Mouse (Mus musculus) CH12.LX (cell line): ENCODE data around the gene Scaf1. TPM values are rescaled to one million over a fixed set of nuclear protein-coding genes. Genes with fewer than 3 reads are reported as not detected.

Experiments used
- DNase-seq: peaks from one replicate; pipeline ENCODE4 v3.0.0-alpha.2; 2013; ENCODE audit errors: extremely low read depth
- H3K27ac ChIP-seq: 2 replicates; pipeline ENCODE4 v1.5.1; 2012; ENCODE audit warnings: low read depth, mild to moderate bottlenecking, control low read depth, moderate library complexity; ENCODE audit not compliant: insufficient read depth
- H3K27me3 ChIP-seq: replicated peaks from 2 replicates; pipeline ENCODE3; 2012; ENCODE audit warnings: inconsistent platforms
- H3K36me3 ChIP-seq, 2 experiments: replicated peaks in 1 of 2; 2 replicates each; pipeline versions ENCODE3 to v1.6.1; 2012; ENCODE audit warnings: inconsistent platforms in 1 of 2, low read length in 1 of 2, mild to moderate bottlenecking in 1 of 2, mixed read lengths in 1 of 2, moderate library complexity in 1 of 2; ENCODE audit not compliant: control insufficient read depth in 1 of 2, insufficient read depth in 1 of 2
- H3K4me1 ChIP-seq, 2 experiments: 2 replicates each; pipeline ENCODE4 v1.6.1; 2012; ENCODE audit warnings: inconsistent platforms in 1 of 2, moderate library complexity in 1 of 2; ENCODE audit not compliant: insufficient read depth in 2 of 2, control insufficient read depth in 1 of 2
- H3K4me2 ChIP-seq: 2 replicates; pipeline ENCODE4 v1.6.1; 2012; ENCODE audit warnings: low read depth, mild to moderate bottlenecking, control low read depth; ENCODE audit not compliant: poor library complexity, insufficient read depth, severe bottlenecking
- H3K4me3 ChIP-seq, 3 experiments: fragments of 150-350 bp in 1 of 3; sonication (generic) in 1 of 3; replicated peaks in 1 of 3; 2 replicates each; pipeline versions ENCODE3 to v1.5.1; 2011 to 2012; ENCODE audit warnings: low read depth in 2 of 3, low read length in 2 of 3, mild to moderate bottlenecking in 2 of 3, moderate library complexity in 2 of 3, control low read depth in 1 of 3, improper control_type of control experiment in 1 of 3, inconsistent platforms in 1 of 3, mixed read lengths in 1 of 3; ENCODE audit not compliant: poor library complexity in 1 of 3
- H3K79me2 ChIP-seq: replicated peaks from 2 replicates; pipeline ENCODE4 v1.6.1; 2012; ENCODE audit warnings: mild to moderate bottlenecking, moderate library complexity; ENCODE audit not compliant: control insufficient read depth, poor library complexity, insufficient read depth, severe bottlenecking; ENCODE audit errors: extremely low read depth
- H3K9ac ChIP-seq: 2 replicates; pipeline ENCODE4 v1.6.1; 2012; ENCODE audit warnings: low read depth, mild to moderate bottlenecking, control low read depth, moderate library complexity; ENCODE audit not compliant: insufficient read depth
- H3K9me3 ChIP-seq: replicated peaks from 2 replicates; pipeline ENCODE3; 2012; ENCODE audit warnings: low read length, inconsistent platforms, mixed read lengths
- BHLHE40 ChIP-seq: IDR thresholded peaks from 2 replicates; pipeline ENCODE4 v1.6.1; 2011; ENCODE audit warnings: mild to moderate bottlenecking, low read depth, low read length, improper control_type of control experiment
- E2F4 ChIP-seq: IDR thresholded peaks from 2 replicates; pipeline ENCODE4 v1.6.1; 2011; ENCODE audit warnings: low read depth, low read length, improper control_type of control experiment; ENCODE audit not compliant: insufficient replicate concordance
- ELF1 ChIP-seq: IDR thresholded peaks from 2 replicates; pipeline ENCODE4 v1.6.1; 2014; ENCODE audit warnings: low read depth, mild to moderate bottlenecking, inconsistent platforms, low read length, improper control_type of control experiment
- GABPA ChIP-seq: IDR thresholded peaks from 2 replicates; pipeline ENCODE4 v1.6.1; 2012; ENCODE audit warnings: low read depth, low read length, improper control_type of control experiment, inconsistent platforms; ENCODE audit not compliant: insufficient replicate concordance
- JUND ChIP-seq: conservative IDR thresholded peaks from 2 replicates; pipeline ENCODE4 v1.6.1; 2011; ENCODE audit warnings: low read depth, low read length, improper control_type of control experiment
- MAZ ChIP-seq: IDR thresholded peaks from 2 replicates; pipeline ENCODE4 v1.6.1; 2012; ENCODE audit warnings: low read depth, mild to moderate bottlenecking, inconsistent platforms, low read length, improper control_type of control experiment, moderate library complexity
- MYC ChIP-seq: IDR thresholded peaks from 2 replicates; pipeline ENCODE4 v1.6.1; 2011; ENCODE audit warnings: low read depth, mild to moderate bottlenecking, improper control_type of control experiment, low read length
- RAD21 ChIP-seq: IDR thresholded peaks from 2 replicates; pipeline ENCODE4 v1.6.1; 2011; ENCODE audit warnings: low read depth, mild to moderate bottlenecking, low read length, improper control_type of control experiment, moderate library complexity
- RCOR1 ChIP-seq: conservative IDR thresholded peaks from 2 replicates; pipeline ENCODE4 v1.6.1; 2012; ENCODE audit warnings: low read depth, mild to moderate bottlenecking, inconsistent platforms, low read length, improper control_type of control experiment
- TBP ChIP-seq: conservative IDR thresholded peaks from 2 replicates; pipeline ENCODE4 v1.6.1; 2011; ENCODE audit warnings: low read depth, low read length, improper control_type of control experiment
- TCF12 ChIP-seq: IDR thresholded peaks from 2 replicates; pipeline ENCODE4 v1.6.1; 2014; ENCODE audit warnings: low read depth, mild to moderate bottlenecking, inconsistent platforms, low read length, improper control_type of control experiment
- USF1 ChIP-seq: IDR thresholded peaks from 2 replicates; pipeline ENCODE4 v1.6.1; 2014; ENCODE audit warnings: low read depth, mild to moderate bottlenecking, inconsistent platforms, low read length, improper control_type of control experiment
- ZKSCAN1 ChIP-seq: IDR thresholded peaks from 2 replicates; pipeline ENCODE4 v1.6.1; 2012; ENCODE audit warnings: low read depth, inconsistent platforms, low read length, improper control_type of control experiment, borderline replicate concordance
- ZMIZ1 ChIP-seq: IDR thresholded peaks from 2 replicates; pipeline ENCODE4 v1.6.1; 2012; ENCODE audit warnings: low read depth, mild to moderate bottlenecking, inconsistent platforms, low read length, improper control_type of control experiment
- ZNF384 ChIP-seq: IDR thresholded peaks from 2 replicates; pipeline ENCODE4 v1.6.1; 2012; ENCODE audit warnings: low read depth, low read length, improper control_type of control experiment, inconsistent platforms
- dilution Hi-C: fragments of 300-500 bp; cut with MboI; formaldehyde crosslinking; loops from 2 replicates; pipeline ENCODE4 v1.14.3; 2020; ENCODE audit warnings: low sequenced_read_pairs; ENCODE audit not compliant: extremely low pct_unique_long_range_greater_than_20kb, extremely low pct_ligation_motif_present
- in situ Hi-C: fragments of 300-500 bp; cut with MboI; formaldehyde crosslinking; loops from 3 replicates; pipeline ENCODE4 v1.14.3; 2019; ENCODE audit warnings: low sequenced_read_pairs, low pct_ligation_motif_present, low pct_unique_long_range_greater_than_20kb, mixed read lengths
- polyA plus RNA-seq: library from polyadenylated mRNA; unstranded; fragments of >175 nt; gene quantifications from 2 replicates; pipeline ENCODE4 v1.2.1, GENCODE M21; 2012; ENCODE audit warnings: low read depth; ENCODE audit not compliant: insufficient read length
- total RNA-seq, 2 experiments: library from RNA; depleted of rRNA; stranded (reverse); fragments of 300-350 nt in 1 of 2; fragments of >200 nt in 1 of 2; gene quantifications; 2 replicates each; pipeline ENCODE4 v1.2.3; 2012 to 2014

Scaf1 gene
- total and polyA plus RNA-seq, 3 experiments: 5.4 to 41.9 (median 18.2) TPM

GRCm38 (mm10) chr7:44953561-44953960, 62.6 kb downstream of the Scaf1 start:
- dilution Hi-C loops: no loop called here
- H3K4me3 ChIP-seq: no peak overlapping the region
- peaks cover 3 to 16% of the 10 kb centered on the region in 2 experiments; a peak in 3 of 4 replicates for H3K4me1 ChIP-seq
- TF ChIP-seq ZNF384 (no peak), TCF12 (no peak), MYC (no peak), ZKSCAN1 (no peak), E2F4 (no peak), ELF1 (no peak), GABPA (no peak), BHLHE40 (no peak), RAD21 (no peak), TBP (no peak), JUND (no peak), ZMIZ1 (no peak), USF1 (no peak), RCOR1 (no peak), MAZ (no peak)
- DNase-seq: no peak
- in situ Hi-C loops: loop anchor here (10.0 kb wide), 2 partner anchors 99 to 209 kb away; partner anchors contain the start of genes Pnkp and Vrk3
- H3K36me3 ChIP-seq: peaks cover 0 to 13% of the 10 kb centered on the region in 2 experiments
- no peak overlapping the region for H3K27ac ChIP-seq
- no peak overlapping the region for H3K4me2 ChIP-seq
- H3K79me2 ChIP-seq: no peaks in the 10 kb centered on the region
- no peak overlapping the region for H3K9ac ChIP-seq
- H3K27me3 ChIP-seq: peaks cover 37% of the 10 kb centered on the region
- H3K9me3 ChIP-seq: no peaks in the 10 kb centered on the region

Other genes with a start within 250 kb of the Scaf1 start
Only the 20 nearest of the 35 such genes appear.
- 56.7 and 57.6 TPM in 2 replicates for gene Med25, start 123.7 kb downstream of the Scaf1 start, total RNA-seq (2012; rRNA removed)
- 18.4 and 20.8 TPM in 2 replicates for gene Med25, start 123.7 kb downstream of the Scaf1 start, total RNA-seq (2014; rRNA removed)
- 67.4 and 75.4 TPM in 2 replicates for gene Med25, start 123.7 kb downstream of the Scaf1 start, polyA plus RNA-seq
- 12.2 and 16.9 TPM in 2 replicates for gene Fuz, start 120.3 kb downstream of the Scaf1 start, total RNA-seq (2012; rRNA removed)
- gene Fuz, start 120.3 kb downstream of the Scaf1 start, total RNA-seq (2014; rRNA removed): 16.1 and 16.7 TPM in 2 replicates
- gene Fuz, start 120.3 kb downstream of the Scaf1 start, polyA plus RNA-seq: 15.9 and 17.1 TPM in 2 replicates
- gene Ap2a1, start 86.9 kb downstream of the Scaf1 start, total RNA-seq (2012; rRNA removed): 53.4 and 61.1 TPM in 2 replicates
- gene Ap2a1, start 86.9 kb downstream of the Scaf1 start, total RNA-seq (2014; rRNA removed): 35.7 and 38.5 TPM in 2 replicates
- gene Ap2a1, start 86.9 kb downstream of the Scaf1 start, polyA plus RNA-seq: 52.6 and 56.3 TPM in 2 replicates
- gene Tsks, start 73.2 kb downstream of the Scaf1 start, total RNA-seq (2012; rRNA removed): 0.08 TPM in 1 of 2 replicates, not detected in the other
- gene Tsks, start 73.2 kb downstream of the Scaf1 start, total RNA-seq (2014; rRNA removed): not detected in 2 replicates
- gene Tsks, start 73.2 kb downstream of the Scaf1 start, polyA plus RNA-seq: not detected in 2 replicates
- gene Cpt1c, start 41.5 kb downstream of the Scaf1 start, total RNA-seq (2012; rRNA removed): 3.6 and 4.5 TPM in 2 replicates
- gene Cpt1c, start 41.5 kb downstream of the Scaf1 start, total RNA-seq (2014; rRNA removed): 10.2 and 10.3 TPM in 2 replicates
- 10.4 and 12.7 TPM in 2 replicates for gene Cpt1c, start 41.5 kb downstream of the Scaf1 start, polyA plus RNA-seq
- gene Prmt1, start 29.8 kb downstream of the Scaf1 start, total RNA-seq (2012; rRNA removed): 340 and 407 TPM in 2 replicates
- gene Prmt1, start 29.8 kb downstream of the Scaf1 start, total RNA-seq (2014; rRNA removed): 220 and 231 TPM in 2 replicates
- gene Prmt1, start 29.8 kb downstream of the Scaf1 start, polyA plus RNA-seq: 608 and 642 TPM in 2 replicates
- 56.5 and 65.0 TPM in 2 replicates for gene Irf3, start 18.7 kb downstream of the Scaf1 start, total RNA-seq (2012; rRNA removed)
- gene Irf3, start 18.7 kb downstream of the Scaf1 start, total RNA-seq (2014; rRNA removed): 33.5 and 39.0 TPM in 2 replicates
- gene Irf3, start 18.7 kb downstream of the Scaf1 start, polyA plus RNA-seq: 79.7 and 87.7 TPM in 2 replicates
- 11.8 and 12.0 TPM in 2 replicates for gene Bcl2l12, start 17.7 kb downstream of the Scaf1 start, total RNA-seq (2012; rRNA removed)
- gene Bcl2l12, start 17.7 kb downstream of the Scaf1 start, total RNA-seq (2014; rRNA removed): 9.2 and 9.8 TPM in 2 replicates
- gene Bcl2l12, start 17.7 kb downstream of the Scaf1 start, polyA plus RNA-seq: 10.8 and 12.6 TPM in 2 replicates
- 5.0 and 10.6 TPM in 2 replicates for gene Rras, start 1.6 kb upstream of the Scaf1 start, total RNA-seq (2012; rRNA removed)
- gene Rras, start 1.6 kb upstream of the Scaf1 start, total RNA-seq (2014; rRNA removed): 6.6 and 7.2 TPM in 2 replicates
- 18.5 and 19.8 TPM in 2 replicates for gene Rras, start 1.6 kb upstream of the Scaf1 start, polyA plus RNA-seq
- 5.7 and 6.5 TPM in 2 replicates for gene Prr12, start 36.5 kb upstream of the Scaf1 start, total RNA-seq (2012; rRNA removed)
- gene Prr12, start 36.5 kb upstream of the Scaf1 start, total RNA-seq (2014; rRNA removed): 1.1 and 1.2 TPM in 2 replicates
- gene Prr12, start 36.5 kb upstream of the Scaf1 start, polyA plus RNA-seq: 18.0 and 20.5 TPM in 2 replicates
- gene Nosip, start 46.1 kb upstream of the Scaf1 start, total RNA-seq (2012; rRNA removed): 73.2 and 86.8 TPM in 2 replicates
- gene Nosip, start 46.1 kb upstream of the Scaf1 start, total RNA-seq (2014; rRNA removed): 79.3 and 81.4 TPM in 2 replicates
- gene Nosip, start 46.1 kb upstream of the Scaf1 start, polyA plus RNA-seq: 72.4 and 83.9 TPM in 2 replicates
- 7.1 and 7.6 TPM in 2 replicates for gene Prrg2, start 46.3 kb upstream of the Scaf1 start, total RNA-seq (2012; rRNA removed)
- 6.1 and 6.7 TPM in 2 replicates for gene Prrg2, start 46.3 kb upstream of the Scaf1 start, total RNA-seq (2014; rRNA removed)
- gene Prrg2, start 46.3 kb upstream of the Scaf1 start, polyA plus RNA-seq: 7.2 and 7.7 TPM in 2 replicates
- 0.38 and 0.42 TPM in 2 replicates for gene Rcn3, start 75.9 kb upstream of the Scaf1 start, total RNA-seq (2012; rRNA removed)
- not detected in 2 replicates for gene Rcn3, start 75.9 kb upstream of the Scaf1 start, total RNA-seq (2014; rRNA removed)
- gene Rcn3, start 75.9 kb upstream of the Scaf1 start, polyA plus RNA-seq: not detected in 2 replicates
- 0.13 and 0.17 TPM in 2 replicates for gene Fcgrt, start 87.5 kb upstream of the Scaf1 start, total RNA-seq (2012; rRNA removed)
- gene Fcgrt, start 87.5 kb upstream of the Scaf1 start, total RNA-seq (2014; rRNA removed): not detected in 2 replicates
- 0.15 and 0.16 TPM in 2 replicates for gene Fcgrt, start 87.5 kb upstream of the Scaf1 start, polyA plus RNA-seq
- 1,839 and 2,104 TPM in 2 replicates for gene Rps11, start 108.1 kb upstream of the Scaf1 start, total RNA-seq (2012; rRNA removed)
- 898 and 923 TPM in 2 replicates for gene Rps11, start 108.1 kb upstream of the Scaf1 start, total RNA-seq (2014; rRNA removed)
- 1,465 and 1,699 TPM in 2 replicates for gene Rps11, start 108.1 kb upstream of the Scaf1 start, polyA plus RNA-seq
- 5,043 and 5,211 TPM in 2 replicates for gene Rpl13a, start 112.4 kb upstream of the Scaf1 start, total RNA-seq (2012; rRNA removed)
- gene Rpl13a, start 112.4 kb upstream of the Scaf1 start, total RNA-seq (2014; rRNA removed): 2,822 and 2,851 TPM in 2 replicates
- gene Rpl13a, start 112.4 kb upstream of the Scaf1 start, polyA plus RNA-seq: 4,154 and 5,174 TPM in 2 replicates
- 1.3 and 2.2 TPM in 2 replicates for gene Gm45713, start 119.9 kb upstream of the Scaf1 start, total RNA-seq (2012; rRNA removed)
- gene Gm45713, start 119.9 kb upstream of the Scaf1 start, total RNA-seq (2014; rRNA removed): not detected in 2 replicates
- 1.4 TPM in 1 of 2 replicates, not detected in the other for gene Gm45713, start 119.9 kb upstream of the Scaf1 start, polyA plus RNA-seq
- gene Flt3l, start 120.1 kb upstream of the Scaf1 start, total RNA-seq (2012; rRNA removed): 4.0 and 4.9 TPM in 2 replicates
- 4.3 and 4.6 TPM in 2 replicates for gene Flt3l, start 120.1 kb upstream of the Scaf1 start, total RNA-seq (2014; rRNA removed)
- 11.4 and 14.9 TPM in 2 replicates for gene Flt3l, start 120.1 kb upstream of the Scaf1 start, polyA plus RNA-seq
- 69.3 and 74.1 TPM in 2 replicates for gene Pih1d1, start 137.9 kb upstream of the Scaf1 start, total RNA-seq (2012; rRNA removed)
- gene Pih1d1, start 137.9 kb upstream of the Scaf1 start, total RNA-seq (2014; rRNA removed): 37.2 and 37.4 TPM in 2 replicates
- gene Pih1d1, start 137.9 kb upstream of the Scaf1 start, polyA plus RNA-seq: 44.6 and 50.3 TPM in 2 replicates
- 41.6 and 45.1 TPM in 2 replicates for gene Aldh16a1, start 138.2 kb upstream of the Scaf1 start, total RNA-seq (2012; rRNA removed)
- 26.9 and 27.8 TPM in 2 replicates for gene Aldh16a1, start 138.2 kb upstream of the Scaf1 start, total RNA-seq (2014; rRNA removed)
- 49.8 and 53.5 TPM in 2 replicates for gene Aldh16a1, start 138.2 kb upstream of the Scaf1 start, polyA plus RNA-seq